Mouse (Mus musculus): ENCODE data around the gene Tex21. TPM values are rescaled to one million over a fixed set of nuclear protein-coding genes. Genes with fewer than 3 reads are reported as not detected.
A peak's percentile ranks its signal among the peaks of the same experiment; 100 is the strongest.

Gene Tex21
- polyA plus RNA-seq, 1 experiment from 2014 or later: not detected

GRCm38 (mm10) chr12:76194526-76194925 lies 52.0 kb downstream of the Tex21 start:
- 70% methylated on average over 3 of the region's 3 CpGs for WGBS
- H3K9ac ChIP-seq (ENCODE audit: low read length): no peak overlapping the region
- no peak overlapping the region for H3K27ac ChIP-seq (ENCODE audit: low read depth, low read length)
- H3K4me2 ChIP-seq: no peak overlapping the region
- no peak for DNase-seq (ENCODE audit: low spot score, missing footprints)
- no peaks in the 10 kb centered on the region; the same call in 1 of the 2 replicates for H3K27me3 ChIP-seq (ENCODE audit: control insufficient read depth, insufficient read depth, low read length)
- no peak overlapping the region for H3K4me3 ChIP-seq (ENCODE audit: low read depth, low read length)
- H3K36me3 ChIP-seq (ENCODE audit: control insufficient read depth, insufficient read depth, low read length): no peaks in the 10 kb centered on the region
- no peak for ATAC-seq (ENCODE audit: low FRiP score)
- no peaks in the 10 kb centered on the region for H3K9me3 ChIP-seq (ENCODE audit: control insufficient read depth, low read length)
- no peaks in the 10 kb centered on the region for H3K4me1 ChIP-seq (ENCODE audit: control insufficient read depth, insufficient read depth, low read length)

GRCm38 (mm10) chr12:76190940-76191339 lies 55.6 kb downstream of the Tex21 start:
- H3K27ac ChIP-seq (ENCODE audit: low read depth, low read length): no peak overlapping the region
- H3K4me1 ChIP-seq (ENCODE audit: control insufficient read depth, insufficient read depth, low read length): no peaks in the 10 kb centered on the region
- H3K27me3 ChIP-seq (ENCODE audit: control insufficient read depth, insufficient read depth, low read length): no peaks in the 10 kb centered on the region; the same call in 1 of the 2 replicates
- WGBS: 57% methylated on average over 11 of the region's 11 CpGs
- no peak overlapping the region for H3K4me3 ChIP-seq (ENCODE audit: low read depth, low read length)
- H3K36me3 ChIP-seq (ENCODE audit: control insufficient read depth, insufficient read depth, low read length): no peaks in the 10 kb centered on the region
- DNase-seq (ENCODE audit: low spot score, missing footprints) (no peak), ATAC-seq (ENCODE audit: low FRiP score) (0 out of 2 replicates have a peak, but pooled peaks have one; percentile 38)
- H3K9ac ChIP-seq (ENCODE audit: low read length): no peak overlapping the region
- H3K9me3 ChIP-seq (ENCODE audit: control insufficient read depth, low read length): no peaks in the 10 kb centered on the region
- no peak overlapping the region for H3K4me2 ChIP-seq

- Histone ChIP-seq H3K9ac (ENCODE audit: low read length) (no peak overlapping the region), H3K9me3 (ENCODE audit: control insufficient read depth, low read length) (no peaks in the 10 kb centered on the region), H3K4me2 (no peak overlapping the region), H3K27me3 (ENCODE audit: control insufficient read depth, insufficient read depth, low read length) (no peaks in the 10 kb centered on the region), H3K4me1 (ENCODE audit: control insufficient read depth, insufficient read depth, low read length) (no peaks in the 10 kb centered on the region), H3K27ac (ENCODE audit: low read depth, low read length) (no peak overlapping the region), H3K36me3 (ENCODE audit: control insufficient read depth, insufficient read depth, low read length) (no peaks in the 10 kb centered on the region), H3K4me3 (ENCODE audit: low read depth, low read length) (no peak overlapping the region)
- DNase-seq (ENCODE audit: low spot score, missing footprints): no peak
- no peak for ATAC-seq (ENCODE audit: low FRiP score)
- 48% methylated on average over 8 of the region's 8 CpGs for WGBS
Measured at GRCm38 (mm10) chr12:76187849-76188248, 58.7 kb downstream of the Tex21 start.

- Histone ChIP-seq H3K4me2 (no peak overlapping the region), H3K27ac (ENCODE audit: low read depth, low read length) (no peak overlapping the region), H3K27me3 (ENCODE audit: control insufficient read depth, insufficient read depth, low read length) (no peaks in the 10 kb centered on the region), H3K4me3 (ENCODE audit: low read depth, low read length) (no peak overlapping the region), H3K36me3 (ENCODE audit: control insufficient read depth, insufficient read depth, low read length) (no peaks in the 10 kb centered on the region), H3K9me3 (ENCODE audit: control insufficient read depth, low read length) (no peaks in the 10 kb centered on the region), H3K9ac (ENCODE audit: low read length) (no peak overlapping the region), H3K4me1 (ENCODE audit: control insufficient read depth, insufficient read depth, low read length) (no peaks in the 10 kb centered on the region)
- no peak for DNase-seq (ENCODE audit: low spot score, missing footprints)
- ATAC-seq (ENCODE audit: low FRiP score): no peak
- WGBS: 95% methylated on average over 1 of the region's 1 CpGs
Measured at GRCm38 (mm10) chr12:76186473-76186872, 60.1 kb downstream of the Tex21 start.

- Histone ChIP-seq H3K4me1 (ENCODE audit: control insufficient read depth, insufficient read depth, low read length) (no peaks in the 10 kb centered on the region), H3K4me3 (ENCODE audit: low read depth, low read length) (no peak overlapping the region), H3K4me2 (no peak overlapping the region), H3K36me3 (ENCODE audit: control insufficient read depth, insufficient read depth, low read length) (no peaks in the 10 kb centered on the region), H3K27ac (ENCODE audit: low read depth, low read length) (no peak overlapping the region), H3K27me3 (ENCODE audit: control insufficient read depth, insufficient read depth, low read length) (no peaks in the 10 kb centered on the region), H3K9ac (ENCODE audit: low read length) (no peak overlapping the region), H3K9me3 (ENCODE audit: control insufficient read depth, low read length) (no peaks in the 10 kb centered on the region)
- ATAC-seq (ENCODE audit: low FRiP score) (no peak), DNase-seq (ENCODE audit: low spot score, missing footprints) (no peak)
- WGBS: 84% methylated on average over 10 of the region's 10 CpGs
Measured at GRCm38 (mm10) chr12:76185167-76185816, 61.3 kb downstream of the Tex21 start.

- Histone ChIP-seq H3K4me2 (no peak overlapping the region), H3K4me3 (ENCODE audit: low read depth, low read length) (no peak overlapping the region), H3K27me3 (ENCODE audit: control insufficient read depth, insufficient read depth, low read length) (no peaks in the 10 kb centered on the region), H3K36me3 (ENCODE audit: control insufficient read depth, insufficient read depth, low read length) (no peaks in the 10 kb centered on the region), H3K27ac (ENCODE audit: low read depth, low read length) (no peak overlapping the region), H3K4me1 (ENCODE audit: control insufficient read depth, insufficient read depth, low read length) (no peaks in the 10 kb centered on the region), H3K9me3 (ENCODE audit: control insufficient read depth, low read length) (no peaks in the 10 kb centered on the region), H3K9ac (ENCODE audit: low read length) (no peak overlapping the region)
- WGBS: 74% methylated on average over 6 of the region's 6 CpGs
- DNase-seq (ENCODE audit: low spot score, missing footprints): no peak
- no peak for ATAC-seq (ENCODE audit: low FRiP score)
Measured at GRCm38 (mm10) chr12:76184271-76184670, 62.3 kb downstream of the Tex21 start.

GRCm38 (mm10) chr12:76182831-76183230 lies 63.7 kb downstream of the Tex21 start:
- Histone ChIP-seq H3K9ac (ENCODE audit: low read length) (no peak overlapping the region), H3K4me3 (ENCODE audit: low read depth, low read length) (no peak overlapping the region), H3K27me3 (ENCODE audit: control insufficient read depth, insufficient read depth, low read length) (no peaks in the 10 kb centered on the region), H3K4me2 (no peak overlapping the region), H3K4me1 (ENCODE audit: control insufficient read depth, insufficient read depth, low read length) (no peaks in the 10 kb centered on the region), H3K27ac (ENCODE audit: low read depth, low read length) (no peak overlapping the region), H3K36me3 (ENCODE audit: control insufficient read depth, insufficient read depth, low read length) (no peaks in the 10 kb centered on the region), H3K9me3 (ENCODE audit: control insufficient read depth, low read length) (no peaks in the 10 kb centered on the region)
- no peak for DNase-seq (ENCODE audit: low spot score, missing footprints)
- WGBS: 89% methylated on average over 6 of the region's 6 CpGs
- ATAC-seq (ENCODE audit: low FRiP score): no peak

GRCm38 (mm10) chr12:76181471-76181870 lies 65.1 kb downstream of the Tex21 start:
- WGBS: 70% methylated on average over 8 of the region's 8 CpGs
- H3K4me3 ChIP-seq (ENCODE audit: low read depth, low read length): no peak overlapping the region
- no peaks in the 10 kb centered on the region for H3K36me3 ChIP-seq (ENCODE audit: control insufficient read depth, insufficient read depth, low read length)
- H3K27me3 ChIP-seq (ENCODE audit: control insufficient read depth, insufficient read depth, low read length): peaks cover 10% of the 10 kb centered on the region
- 0 out of 2 replicates have a peak, but pooled peaks cover 4% of the 10 kb centered on the region for H3K4me1 ChIP-seq (ENCODE audit: control insufficient read depth, insufficient read depth, low read length)
- ATAC-seq (ENCODE audit: low FRiP score) (no peak), DNase-seq (ENCODE audit: low spot score, missing footprints) (no peak)
- H3K27ac ChIP-seq (ENCODE audit: low read depth, low read length): no peak overlapping the region
- no peak overlapping the region for H3K4me2 ChIP-seq
- H3K9me3 ChIP-seq (ENCODE audit: control insufficient read depth, low read length): no peaks in the 10 kb centered on the region
- H3K9ac ChIP-seq (ENCODE audit: low read length): no peak overlapping the region

GRCm38 (mm10) chr12:76180442-76180841 lies 66.1 kb downstream of the Tex21 start:
- ATAC-seq (ENCODE audit: low FRiP score) (no peak), DNase-seq (ENCODE audit: low spot score, missing footprints) (no peak)
- Histone ChIP-seq H3K27me3 (ENCODE audit: control insufficient read depth, insufficient read depth, low read length) (peaks cover 12% of the 10 kb centered on the region), H3K9ac (ENCODE audit: low read length) (no peak overlapping the region), H3K4me3 (ENCODE audit: low read depth, low read length) (no peak overlapping the region), H3K27ac (ENCODE audit: low read depth, low read length) (no peak overlapping the region), H3K4me1 (ENCODE audit: control insufficient read depth, insufficient read depth, low read length) (0 out of 2 replicates have a peak, but pooled peaks cover 4% of the 10 kb centered on the region), H3K9me3 (ENCODE audit: control insufficient read depth, low read length) (no peaks in the 10 kb centered on the region), H3K36me3 (ENCODE audit: control insufficient read depth, insufficient read depth, low read length) (no peaks in the 10 kb centered on the region), H3K4me2 (no peak overlapping the region)
- 82% methylated on average over 6 of the region's 6 CpGs for WGBS

Data from midbrain, embryonic 11.5 days (tissue).